Mouse (Mus musculus) skeletal muscle tissue, adult 2 months (tissue): ENCODE data around the gene Cdc14a.

Experiments
- DNase-seq: peaks from one replicate; pipeline ENCODE4 v3.0.0-alpha.2; 2012; ENCODE audit warnings: low read depth, low spot score

Gene Cdc14a

GRCm38 (mm10) chr3:116271679-116272078 lies 152.2 kb downstream of the Cdc14a start:
- DNase-seq = no peak

- DNase-seq = no peak
Observed at GRCm38 (mm10) chr3:116267036-116267654, 156.7 kb downstream of the Cdc14a start.

- DNase-seq = no peak
Observed at GRCm38 (mm10) chr3:116266360-116266759, 157.5 kb downstream of the Cdc14a start.

- no peak for DNase-seq
Observed at GRCm38 (mm10) chr3:116263977-116264376, 159.9 kb downstream of the Cdc14a start.

GRCm38 (mm10) chr3:116263061-116263460 lies 160.8 kb downstream of the Cdc14a start:
- peak; percentile 39 for DNase-seq

GRCm38 (mm10) chr3:116256104-116256503 lies 167.7 kb downstream of the Cdc14a start:
- DNase-seq = no peak

GRCm38 (mm10) chr3:116253077-116253531 lies 170.7 kb downstream of the Cdc14a start, which contains the start of gene Gpr88:
Gpr88 (minus strand) TSS chr3:116253503.
- DNase-seq = peak; percentile 46

- DNase-seq = no peak
Observed at GRCm38 (mm10) chr3:116252255-116253040, 171.4 kb downstream of the Cdc14a start.

GRCm38 (mm10) chr3:116251481-116252254 lies 172.2 kb downstream of the Cdc14a start:
- no peak for DNase-seq

- DNase-seq = no peak
Observed at GRCm38 (mm10) chr3:116249026-116249425, 174.8 kb downstream of the Cdc14a start.

GRCm38 (mm10) chr3:116244476-116244875 lies 179.4 kb downstream of the Cdc14a start:
- DNase-seq = no peak

- no peak for DNase-seq
Observed at GRCm38 (mm10) chr3:116242685-116243084, 181.1 kb downstream of the Cdc14a start.

- no peak for DNase-seq
Observed at GRCm38 (mm10) chr3:116237527-116237926, 186.3 kb downstream of the Cdc14a start.

- no peak for DNase-seq
Observed at GRCm38 (mm10) chr3:116236856-116237255, 187.0 kb downstream of the Cdc14a start.

- no peak for DNase-seq
Observed at GRCm38 (mm10) chr3:116233515-116233914, 190.3 kb downstream of the Cdc14a start.

GRCm38 (mm10) chr3:116232763-116233162 lies 191.1 kb downstream of the Cdc14a start:
- DNase-seq = no peak

- DNase-seq = no peak
Observed at GRCm38 (mm10) chr3:116229336-116229735, 194.5 kb downstream of the Cdc14a start.

- DNase-seq = no peak
Observed at GRCm38 (mm10) chr3:116228360-116229245, 195.2 kb downstream of the Cdc14a start.

GRCm38 (mm10) chr3:116227383-116227782 lies 196.4 kb downstream of the Cdc14a start:
- DNase-seq = no peak

GRCm38 (mm10) chr3:116226915-116227314 lies 196.9 kb downstream of the Cdc14a start:
- no peak for DNase-seq
